Mouse (Mus musculus): Measurements from ENCODE around the gene Sbds. TPM values are rescaled to one million over a fixed set of nuclear protein-coding genes. Genes with fewer than 3 reads are reported as not detected.

Sbds gene
- 41.9 and 45.4 TPM in 2 replicates for polyA plus RNA-seq (2012; rRNA removed)

GRCm38 (mm10) chr5:130255017-130255720, at the start of gene Sbds, which contains the start of gene Tyw1:
Gene Sbds, minus strand, starts transcription at chr5:130255530.
Gene Tyw1, plus strand, starts transcription at chr5:130255619.
- WGBS = under 1% methylated on average over 52 of the region's 52 CpGs
- Histone ChIP-seq H3K4me1 (ENCODE audit: control insufficient read depth, insufficient read depth, low read length) (no peaks in the 10 kb centered on the region), H3K4me3 (replicated peaks; ENCODE audit: extremely low read depth, low read depth, low read length) (peak within 1 kb of the TSS; percentile 92)
- peak; percentile 94 for DNase-seq
- TF ChIP-seq POLR2A (IDR thresholded peaks at IDR 0.05; ENCODE audit: borderline replicate concordance, extremely low read depth, low read depth, low read length) (peak; percentile 97), CTCF (IDR thresholded peaks at IDR 0.05; ENCODE audit: insufficient read depth, low read length) (no peak)

- no peaks in the 10 kb centered on the region for H3K4me1 ChIP-seq (ENCODE audit: control insufficient read depth, insufficient read depth, low read length)
- 87% methylated on average over 6 of the region's 6 CpGs for WGBS
- TF ChIP-seq POLR2A (IDR thresholded peaks at IDR 0.05; ENCODE audit: borderline replicate concordance, extremely low read depth, low read depth, low read length) (no peak), CTCF (IDR thresholded peaks at IDR 0.05; ENCODE audit: insufficient read depth, low read length) (no peak)
- DNase-seq = no peak
- H3K4me3 ChIP-seq (replicated peaks; ENCODE audit: extremely low read depth, low read depth, low read length) = no peak overlapping the region
Measured at GRCm38 (mm10) chr5:130303611-130304010, 48.3 kb upstream of the Sbds start.

GRCm38 (mm10) chr5:130299526-130299925, 44.2 kb upstream of the Sbds start:
- H3K4me1 ChIP-seq (ENCODE audit: control insufficient read depth, insufficient read depth, low read length) = no peaks in the 10 kb centered on the region
- no peak overlapping the region for H3K4me3 ChIP-seq (replicated peaks; ENCODE audit: extremely low read depth, low read depth, low read length)
- WGBS = 93% methylated on average over 8 of the region's 8 CpGs
- no peak for DNase-seq
- no peak for TF ChIP-seq POLR2A (IDR thresholded peaks at IDR 0.05; ENCODE audit: borderline replicate concordance, extremely low read depth, low read depth, low read length)
- TF ChIP-seq CTCF (IDR thresholded peaks at IDR 0.05; ENCODE audit: insufficient read depth, low read length) = no peak

GRCm38 (mm10) chr5:130298831-130299460, 43.6 kb upstream of the Sbds start:
- DNase-seq = no peak
- no peak for TF ChIP-seq CTCF (IDR thresholded peaks at IDR 0.05; ENCODE audit: insufficient read depth, low read length)
- no peak for TF ChIP-seq POLR2A (IDR thresholded peaks at IDR 0.05; ENCODE audit: borderline replicate concordance, extremely low read depth, low read depth, low read length)
- Histone ChIP-seq H3K4me3 (replicated peaks; ENCODE audit: extremely low read depth, low read depth, low read length) (no peak overlapping the region), H3K4me1 (ENCODE audit: control insufficient read depth, insufficient read depth, low read length) (no peaks in the 10 kb centered on the region)
- 90% methylated on average over 9 of the region's 9 CpGs for WGBS

GRCm38 (mm10) chr5:130296071-130296470, 40.7 kb upstream of the Sbds start:
- no peak overlapping the region for H3K4me3 ChIP-seq (replicated peaks; ENCODE audit: extremely low read depth, low read depth, low read length)

GRCm38 (mm10) chr5:130294598-130294997, 39.3 kb upstream of the Sbds start:
- 81% methylated on average over 6 of the region's 6 CpGs for WGBS
- no peaks in the 10 kb centered on the region for H3K4me1 ChIP-seq (ENCODE audit: control insufficient read depth, insufficient read depth, low read length)
- DNase-seq = no peak
- TF ChIP-seq POLR2A (IDR thresholded peaks at IDR 0.05; ENCODE audit: borderline replicate concordance, extremely low read depth, low read depth, low read length) (no peak), CTCF (IDR thresholded peaks at IDR 0.05; ENCODE audit: insufficient read depth, low read length) (no peak)
- no peak overlapping the region for H3K4me3 ChIP-seq (replicated peaks; ENCODE audit: extremely low read depth, low read depth, low read length)

More at GRCm38 (mm10) chr5:130296071-130296470, 40.7 kb upstream of the Sbds start:
- no peak for DNase-seq
- H3K4me1 ChIP-seq (ENCODE audit: control insufficient read depth, insufficient read depth, low read length) = no peaks in the 10 kb centered on the region
- WGBS = 74% methylated on average over 5 of the region's 5 CpGs
- TF ChIP-seq POLR2A (IDR thresholded peaks at IDR 0.05; ENCODE audit: borderline replicate concordance, extremely low read depth, low read depth, low read length) (no peak), CTCF (IDR thresholded peaks at IDR 0.05; ENCODE audit: insufficient read depth, low read length) (0 out of 2 replicates have a peak, but pooled peaks have one; percentile 7)

- no peak for DNase-seq
- Histone ChIP-seq H3K4me3 (replicated peaks; ENCODE audit: extremely low read depth, low read depth, low read length) (no peak overlapping the region), H3K4me1 (ENCODE audit: control insufficient read depth, insufficient read depth, low read length) (no peaks in the 10 kb centered on the region)
- 80% methylated on average over 5 of the region's 5 CpGs for WGBS
- no peak for TF ChIP-seq CTCF (IDR thresholded peaks at IDR 0.05; ENCODE audit: insufficient read depth, low read length)
- no peak for TF ChIP-seq POLR2A (IDR thresholded peaks at IDR 0.05; ENCODE audit: borderline replicate concordance, extremely low read depth, low read depth, low read length)
Measured at GRCm38 (mm10) chr5:130293941-130294340, 38.6 kb upstream of the Sbds start.

GRCm38 (mm10) chr5:130292976-130293375, 37.6 kb upstream of the Sbds start:
- H3K4me1 ChIP-seq (ENCODE audit: control insufficient read depth, insufficient read depth, low read length) = no peaks in the 10 kb centered on the region

GRCm38 (mm10) chr5:130290775-130291174, 35.4 kb upstream of the Sbds start:
- no peaks in the 10 kb centered on the region for H3K4me1 ChIP-seq (ENCODE audit: control insufficient read depth, insufficient read depth, low read length)
- no peak for DNase-seq
- no peak for TF ChIP-seq POLR2A (IDR thresholded peaks at IDR 0.05; ENCODE audit: borderline replicate concordance, extremely low read depth, low read depth, low read length)
- TF ChIP-seq CTCF (IDR thresholded peaks at IDR 0.05; ENCODE audit: insufficient read depth, low read length) = no peak
- WGBS = 94% methylated on average over 12 of the region's 12 CpGs
- H3K4me3 ChIP-seq (replicated peaks; ENCODE audit: extremely low read depth, low read depth, low read length) = no peak overlapping the region

More at GRCm38 (mm10) chr5:130292976-130293375, 37.6 kb upstream of the Sbds start:
- no peak overlapping the region for H3K4me3 ChIP-seq (replicated peaks; ENCODE audit: extremely low read depth, low read depth, low read length)
- no peak for TF ChIP-seq POLR2A (IDR thresholded peaks at IDR 0.05; ENCODE audit: borderline replicate concordance, extremely low read depth, low read depth, low read length)
- no peak for TF ChIP-seq CTCF (IDR thresholded peaks at IDR 0.05; ENCODE audit: insufficient read depth, low read length)
- 85% methylated on average over 4 of the region's 4 CpGs for WGBS
- DNase-seq = no peak

All from lung, adult 2 months (tissue).